Mouse (Mus musculus) lung, postnatal 0 days (tissue): ENCODE results near the gene Apoc2. TPM values are rescaled to one million over a fixed set of nuclear protein-coding genes. Genes with fewer than 3 reads are reported as not detected.
A peak's percentile ranks its signal among the peaks of the same experiment; 100 is the strongest.

Experiments used
- ATAC-seq: fragments of 200-750 bp; cut with Nextera tagmentation; 2 replicates; pipeline ENCODE4 v1.8.0; 2017; ENCODE audit warnings: moderate library complexity
- DNase-seq: peaks from one replicate; pipeline ENCODE4 v3.0.0-alpha.2; 2016; ENCODE audit warnings: low spot score
- H3K27ac ChIP-seq: fragments of 300-500 bp; sonication (generic); 2 replicates; pipeline ENCODE4 v1.5.1; 2014; ENCODE audit warnings: antibody characterized with exemption, mild to moderate bottlenecking, low read length, mixed read lengths
- H3K27me3 ChIP-seq: fragments of 300-500 bp; sonication (generic); replicated peaks from 2 replicates; pipeline ENCODE4 v1.6.1; 2014; ENCODE audit warnings: low read length, mixed read lengths; ENCODE audit not compliant: insufficient read depth
- H3K36me3 ChIP-seq: fragments of 300-500 bp; sonication (generic); 2 replicates; pipeline ENCODE4 v1.6.1; 2014; ENCODE audit warnings: low read length, mixed read lengths; ENCODE audit not compliant: insufficient read depth
- H3K4me1 ChIP-seq: fragments of 300-500 bp; sonication (generic); 2 replicates; pipeline ENCODE4 v1.6.1; 2014; ENCODE audit warnings: antibody characterized with exemption, low read depth, low read length, mixed read lengths; ENCODE audit not compliant: insufficient read depth
- H3K4me2 ChIP-seq: fragments of 300-500 bp; sonication (generic); replicated peaks from 2 replicates; pipeline ENCODE4 v1.6.1; 2014; ENCODE audit warnings: low read depth, mild to moderate bottlenecking, low read length, moderate library complexity, mixed read lengths
- H3K4me3 ChIP-seq: fragments of 300-500 bp; sonication (generic); 2 replicates; pipeline ENCODE4 v1.5.1; 2014; ENCODE audit warnings: low read depth, low read length
- H3K9ac ChIP-seq: fragments of 300-500 bp; sonication (generic); replicated peaks from 2 replicates; pipeline ENCODE4 v1.6.1; 2014; ENCODE audit warnings: low read depth, mild to moderate bottlenecking
- H3K9me3 ChIP-seq: fragments of 300-500 bp; sonication (generic); 2 replicates; pipeline ENCODE4 v1.6.1; 2016; ENCODE audit warnings: low read length, mixed read lengths
- CTCF ChIP-seq: IDR thresholded peaks from 2 replicates; pipeline ENCODE4 v1.5.1; 2016; ENCODE audit warnings: antibody characterized with exemption, mild to moderate bottlenecking
- EP300 ChIP-seq: IDR thresholded peaks from 2 replicates; pipeline ENCODE4 v1.6.1; 2016; ENCODE audit warnings: antibody characterized with exemption, mild to moderate bottlenecking, control low read depth
- WGBS: fragments of 180-500 bp; shearing (Covaris S2); extraction: QIAGEN DNeasy Blood & Tissue Kit; methylation state at CpG from one replicate; pipeline ENCODE4 v1.1.7; 2014; 5-methylcytosine and 5-hydroxymethylcytosine counted together
- polyA plus RNA-seq: library from polyadenylated mRNA; unstranded; fragments of >200 nt; fragmentation: Nextera tagmentation; extraction: Ambion mirVana; gene quantifications from 2 replicates; pipeline ENCODE4 v1.2.1, GENCODE M21; 2015

Apoc2 gene
- polyA plus RNA-seq, 1 experiment from 2014 or later = 4.9 TPM

DNA sequence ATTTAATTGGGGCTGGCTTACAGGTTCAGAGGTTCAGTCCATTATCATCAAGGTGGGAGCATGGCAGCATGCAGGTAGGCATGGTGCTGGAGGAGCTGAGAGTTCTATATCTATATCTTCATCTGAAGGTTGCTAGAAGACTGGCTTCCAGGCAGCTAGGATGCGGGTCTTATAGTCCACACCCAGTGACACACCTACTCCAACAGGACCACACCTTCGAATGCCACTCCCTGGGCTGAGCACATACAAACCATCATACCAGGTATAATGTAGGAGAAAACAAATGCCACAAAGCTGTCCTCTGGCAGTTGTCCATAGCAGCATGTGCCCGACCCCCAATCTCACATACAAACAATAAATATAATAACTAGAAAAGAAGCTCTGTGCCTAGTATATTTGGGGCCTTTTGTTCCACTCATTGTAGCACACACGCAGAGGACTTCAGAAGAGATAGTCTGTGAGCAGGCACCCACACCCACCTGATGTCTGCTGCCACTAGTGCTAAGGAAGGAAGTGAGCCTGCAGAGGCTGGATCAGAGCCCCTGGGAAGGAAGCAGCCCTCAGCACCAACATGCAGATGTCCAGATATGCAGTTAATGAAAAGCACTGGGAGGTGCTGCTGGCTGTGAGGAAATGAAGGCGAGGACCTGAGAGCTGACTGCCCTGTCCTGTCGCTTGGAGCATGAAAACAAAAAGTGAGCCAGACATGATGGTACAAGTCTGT lies 26.5 kb downstream of the Apoc2 start:
- H3K9me3 ChIP-seq = no peaks in the 10 kb centered on the region
- no peak for TF ChIP-seq CTCF
- TF ChIP-seq EP300 = no peak
- H3K9ac ChIP-seq = no peak overlapping the region
- H3K27ac ChIP-seq = no peak overlapping the region
- ATAC-seq = peak; percentile 59; the same call in 1 of the 2 replicates
- H3K4me2 ChIP-seq = no peak overlapping the region
- H3K4me3 ChIP-seq = no peak overlapping the region
- no peaks in the 10 kb centered on the region for H3K27me3 ChIP-seq
- WGBS = 80% methylated on average over 6 of the region's 6 CpGs
- no peaks in the 10 kb centered on the region for H3K4me1 ChIP-seq
- DNase-seq = no peak
- peaks cover 17% of the 10 kb centered on the region for H3K36me3 ChIP-seq

DNA sequence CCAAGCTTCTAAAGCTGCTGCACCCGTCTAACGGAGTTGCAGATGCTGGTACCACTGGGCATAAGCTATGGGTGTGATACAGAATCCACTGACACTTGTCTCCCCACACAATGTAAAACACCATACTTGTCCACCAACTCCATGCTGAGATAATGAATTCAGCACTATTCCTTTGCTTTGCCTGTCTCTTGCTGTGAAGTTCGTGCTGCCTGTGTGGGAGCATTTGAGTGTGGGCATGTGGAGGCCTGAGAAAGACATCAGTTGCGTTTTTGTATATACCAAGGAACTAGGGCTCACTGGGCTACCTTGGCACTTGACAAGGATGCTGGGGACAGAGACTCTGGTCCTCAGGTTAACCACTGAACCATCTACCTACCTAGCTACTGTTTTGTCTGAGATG lies 36.5 kb downstream of the Apoc2 start:
- H3K4me1 ChIP-seq = no peaks in the 10 kb centered on the region
- no peaks in the 10 kb centered on the region for H3K27me3 ChIP-seq
- H3K4me3 ChIP-seq = no peak overlapping the region
- no peak overlapping the region for H3K9ac ChIP-seq
- ATAC-seq (no peak), DNase-seq (no peak)
- 92% methylated on average over 4 of the region's 4 CpGs for WGBS
- no peak overlapping the region for H3K4me2 ChIP-seq
- TF ChIP-seq CTCF = no peak
- no peak for TF ChIP-seq EP300
- H3K36me3 ChIP-seq = peaks cover 56% of the 10 kb centered on the region
- H3K9me3 ChIP-seq = no peaks in the 10 kb centered on the region
- H3K27ac ChIP-seq = no peak overlapping the region

DNA sequence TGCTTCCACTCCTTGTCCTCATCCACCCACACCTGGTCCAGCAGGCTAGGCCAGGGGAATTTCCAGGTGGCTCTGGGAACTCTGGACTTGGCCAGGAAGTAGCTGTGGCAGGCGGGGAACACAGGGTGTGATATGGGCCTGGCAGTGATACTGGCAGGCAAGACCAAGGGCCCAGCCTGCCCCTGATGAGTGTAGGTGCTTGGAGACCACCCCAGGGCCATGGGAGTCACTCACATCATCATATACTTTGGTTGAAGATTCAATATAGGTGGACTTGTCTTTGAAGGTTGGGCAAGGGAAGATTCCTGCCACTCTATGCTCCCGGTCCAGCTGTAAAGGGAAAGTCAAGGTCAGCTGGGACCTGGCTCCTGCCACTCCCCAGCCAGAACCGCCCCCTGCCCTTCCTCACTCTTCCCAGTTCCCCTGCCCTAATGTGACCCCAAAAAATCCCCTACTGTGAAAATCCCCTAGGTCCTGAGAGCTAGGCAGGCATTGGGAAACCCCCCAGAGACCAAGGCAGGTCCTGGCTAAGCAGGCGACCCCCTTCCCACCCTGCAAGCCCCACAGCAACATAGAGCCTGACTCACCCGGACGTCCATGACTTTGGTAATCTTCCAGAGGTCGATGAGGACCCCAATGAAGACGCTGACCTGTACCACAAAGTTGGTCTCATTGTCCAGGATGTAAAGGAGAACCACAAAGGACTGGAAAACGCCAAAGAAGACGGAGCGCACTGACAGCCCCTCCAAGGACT lies 42.5 kb downstream of the Apoc2 start:
- Histone ChIP-seq H3K27ac (no peak overlapping the region), H3K36me3 (peaks cover 45% of the 10 kb centered on the region), H3K4me2 (no peak overlapping the region), H3K9ac (no peak overlapping the region), H3K27me3 (no peaks in the 10 kb centered on the region), H3K4me1 (no peaks in the 10 kb centered on the region), H3K4me3 (no peak overlapping the region), H3K9me3 (no peaks in the 10 kb centered on the region)
- TF ChIP-seq CTCF (no peak), EP300 (no peak)
- no peak for ATAC-seq
- DNase-seq = no peak
- 84% methylated on average over 11 of the region's 11 CpGs for WGBS

DNA sequence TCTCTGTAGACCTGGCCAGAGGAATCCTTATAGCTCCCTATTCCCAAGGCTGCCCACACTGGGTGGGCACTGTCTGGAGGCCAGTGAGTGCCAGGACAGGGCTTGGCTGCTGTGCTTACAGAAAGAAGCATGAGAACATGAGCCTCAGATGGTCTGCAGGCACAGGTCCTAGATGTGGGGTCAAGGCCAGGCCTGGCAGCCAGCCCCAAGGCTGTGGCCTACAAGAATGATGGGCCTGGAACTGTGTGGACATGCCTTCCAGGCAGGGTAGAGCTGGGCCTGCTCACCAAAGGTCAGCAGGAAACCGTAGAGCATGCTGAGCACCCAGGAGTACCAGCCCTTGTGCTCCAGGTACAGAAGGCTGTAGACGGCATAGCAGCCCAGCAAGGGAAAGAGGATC lies 43.1 kb downstream of the Apoc2 start:
- peaks cover 44% of the 10 kb centered on the region for H3K36me3 ChIP-seq
- no peak for DNase-seq
- no peaks in the 10 kb centered on the region for H3K9me3 ChIP-seq
- no peaks in the 10 kb centered on the region; the same call in 1 of the 2 replicates for H3K4me1 ChIP-seq
- TF ChIP-seq EP300 (no peak), CTCF (no peak)
- H3K4me3 ChIP-seq = no peak overlapping the region
- H3K4me2 ChIP-seq = no peak overlapping the region
- H3K27ac ChIP-seq = no peak overlapping the region
- no peak for ATAC-seq
- 96% methylated on average over 2 of the region's 2 CpGs for WGBS
- H3K9ac ChIP-seq = no peak overlapping the region
- H3K27me3 ChIP-seq = no peaks in the 10 kb centered on the region

DNA sequence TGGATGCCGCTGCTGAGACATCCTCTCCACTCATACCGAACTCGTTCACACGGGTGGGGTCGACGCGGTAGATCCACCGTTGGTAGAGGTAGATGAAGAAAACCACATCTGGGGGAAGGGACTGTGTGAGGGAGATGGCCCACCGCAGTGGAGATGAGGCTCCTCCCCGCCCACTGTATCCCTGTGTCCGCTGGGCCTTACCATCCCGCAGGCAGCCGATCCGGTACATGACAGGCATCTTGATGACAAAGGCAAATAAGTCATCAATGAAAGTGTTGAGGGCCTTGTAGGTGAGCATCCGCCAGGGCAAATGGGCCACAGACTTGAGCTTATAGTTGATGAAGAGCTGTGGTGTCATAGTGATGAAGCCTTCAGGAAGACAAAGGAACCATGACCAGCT lies 43.9 kb downstream of the Apoc2 start:
- H3K9me3 ChIP-seq = no peaks in the 10 kb centered on the region
- no peaks in the 10 kb centered on the region for H3K27me3 ChIP-seq
- H3K9ac ChIP-seq = no peak overlapping the region
- no peak overlapping the region for H3K27ac ChIP-seq
- DNase-seq (no peak), ATAC-seq (no peak)
- no peak overlapping the region for H3K4me2 ChIP-seq
- 94% methylated on average over 15 of the region's 15 CpGs for WGBS
- H3K4me1 ChIP-seq = no peaks in the 10 kb centered on the region; the same call in 1 of the 2 replicates
- TF ChIP-seq CTCF (no peak), EP300 (no peak)
- peaks cover 36% of the 10 kb centered on the region for H3K36me3 ChIP-seq
- H3K4me3 ChIP-seq = no peak overlapping the region

DNA sequence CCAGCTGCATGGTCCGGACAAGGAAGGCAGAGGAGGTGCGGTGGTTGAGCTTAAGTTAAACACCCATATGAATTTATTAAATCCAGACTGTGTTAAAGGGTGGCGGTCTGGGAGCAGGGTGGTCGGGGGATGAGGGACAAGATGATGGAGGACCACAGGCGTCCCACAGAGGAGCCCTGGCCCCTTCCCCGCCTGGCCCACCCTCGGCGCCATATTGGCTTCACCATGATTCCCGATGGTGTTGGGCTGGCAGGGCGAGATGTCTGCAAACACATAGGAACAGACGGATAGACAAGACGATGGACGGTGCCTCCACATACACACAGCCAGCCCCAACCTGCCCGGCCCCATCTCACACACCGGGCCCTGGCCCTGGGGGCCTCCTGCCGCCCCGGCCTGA lies 44.5 kb downstream of the Apoc2 start:
- 91% methylated on average over 17 of the region's 17 CpGs for WGBS
- DNase-seq (no peak), ATAC-seq (no peak)
- peaks cover 30% of the 10 kb centered on the region for H3K36me3 ChIP-seq
- H3K9ac ChIP-seq = no peak overlapping the region
- TF ChIP-seq EP300 = no peak
- no peak overlapping the region for H3K4me3 ChIP-seq
- no peaks in the 10 kb centered on the region for H3K27me3 ChIP-seq
- H3K27ac ChIP-seq = no peak overlapping the region
- no peaks in the 10 kb centered on the region for H3K9me3 ChIP-seq
- H3K4me2 ChIP-seq = no peak overlapping the region
- H3K4me1 ChIP-seq = no peaks in the 10 kb centered on the region; the same call in 1 of the 2 replicates
